Mouse (Mus musculus) cerebellum, adult 18-20 months (tissue): ENCODE results near the gene Krtap19-3.

Source experiments
- DNase-seq, 2 experiments: peaks; one replicate each; pipeline ENCODE4 v3.0.0; 2021

The Krtap19-3 gene

DNA sequence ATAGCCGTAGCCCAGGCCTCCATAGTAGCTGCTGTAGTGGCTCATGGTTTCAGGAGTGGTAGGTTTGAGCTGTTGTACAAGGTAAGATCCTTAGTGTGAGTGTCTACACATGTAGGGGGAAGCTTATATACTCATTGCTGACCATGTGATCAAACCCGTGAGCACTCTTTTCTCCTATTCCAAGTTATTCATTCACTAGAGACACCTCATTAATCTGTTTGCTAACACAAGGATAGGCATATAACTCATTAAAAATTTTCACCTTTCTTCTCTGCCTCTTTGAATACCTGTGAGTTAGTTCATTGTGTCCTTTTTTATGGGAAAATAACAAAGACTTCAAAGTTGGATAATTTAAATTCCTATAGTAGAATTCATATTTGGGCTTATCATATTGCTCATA lies at the start of gene Krtap19-3:
Krtap19-3 (minus strand) TSS at position 101 of the 400 bp plus-strand sequence.
- no peak for DNase-seq

DNA sequence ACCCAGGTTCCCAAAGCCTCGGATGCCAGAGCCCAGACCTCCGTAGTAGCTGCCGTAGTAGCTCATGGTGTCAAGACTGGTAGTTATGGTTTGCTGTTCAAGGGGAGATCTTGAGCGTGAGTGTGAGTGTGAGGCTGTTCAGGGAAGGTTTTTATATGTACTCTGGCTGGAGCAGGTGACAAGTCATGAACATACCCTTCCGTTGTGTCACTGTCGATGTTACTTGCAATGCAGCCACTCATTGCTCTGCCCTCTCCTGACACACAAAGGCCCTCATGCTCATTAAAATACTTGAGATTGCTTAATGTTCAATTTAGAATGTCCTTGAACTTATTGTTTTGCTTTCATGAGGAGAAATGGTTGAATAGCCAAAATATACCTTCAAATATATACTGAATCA lies 18.5 kb upstream of the Krtap19-3 start, which contains the start of gene Krtap19-5:
Krtap19-5 (minus strand) TSS at position 101 of the 400 bp plus-strand sequence.
- DNase-seq, result no peak

DNA sequence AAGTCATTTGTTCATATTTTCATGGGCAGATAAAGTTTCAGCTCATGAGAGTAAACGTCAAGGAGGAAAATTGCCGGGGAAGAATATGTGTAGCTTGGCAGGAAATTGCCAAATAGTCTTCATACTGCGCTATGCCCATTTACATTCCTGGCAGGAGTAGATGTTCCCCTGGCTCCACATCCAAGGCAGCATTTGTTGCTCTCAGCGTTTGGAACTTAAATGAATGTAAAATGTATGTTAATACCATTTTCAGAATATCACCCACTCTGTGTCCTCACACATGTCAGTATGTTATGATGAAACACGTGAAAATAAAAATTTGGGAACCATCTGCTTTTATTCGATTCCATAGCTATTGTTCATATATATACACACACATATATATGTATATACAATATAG lies 9.0 kb upstream of the Krtap19-3 start:
- no peak for DNase-seq

DNA sequence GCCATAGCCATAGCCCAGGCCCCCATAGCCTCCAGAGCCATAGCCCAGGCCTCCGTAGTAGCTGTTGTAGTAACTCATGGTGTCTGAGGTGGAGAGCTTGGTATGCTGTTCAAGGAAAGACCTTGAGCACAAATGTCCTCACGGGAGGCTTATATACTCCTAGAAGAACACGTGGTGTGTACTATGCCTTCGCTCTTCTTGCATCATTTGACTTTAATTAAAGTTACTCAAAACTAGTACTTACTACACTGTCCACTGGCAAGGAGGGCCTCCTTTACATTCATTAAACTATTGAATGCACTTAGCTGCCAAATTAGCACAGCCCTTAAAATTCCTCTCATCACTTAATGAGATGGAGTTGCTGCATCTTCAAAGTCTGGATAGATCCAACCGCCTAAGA lies 7.2 kb upstream of the Krtap19-3 start, which contains the start of gene Krtap19-4:
Krtap19-4 (minus strand) TSS at position 101 of the 400 bp plus-strand sequence.
- DNase-seq, result no peak

DNA sequence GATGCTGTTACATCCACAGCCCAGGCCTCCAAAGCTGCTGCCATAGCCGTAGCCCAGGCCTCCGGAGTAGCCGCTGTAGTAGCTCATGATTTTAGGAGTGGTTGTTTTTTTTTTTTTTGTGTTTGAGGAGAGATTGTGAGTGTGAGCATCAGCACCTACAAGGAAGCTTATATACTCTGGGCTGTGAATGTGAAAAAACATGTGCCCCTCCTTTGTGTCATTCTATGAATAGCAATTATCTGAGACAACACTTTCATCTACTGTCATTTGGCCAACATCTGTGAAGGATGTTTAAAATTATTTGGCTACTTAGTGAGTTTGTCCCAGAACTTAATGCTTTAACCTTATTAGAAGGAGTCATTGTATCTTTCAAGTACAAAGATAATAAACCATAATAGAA lies 3.7 kb downstream of the Krtap19-3 start, which contains the start of gene Krtap19-2:
Krtap19-2 (minus strand) TSS at position 101 of the 400 bp plus-strand sequence.
- no peak for DNase-seq

DNA sequence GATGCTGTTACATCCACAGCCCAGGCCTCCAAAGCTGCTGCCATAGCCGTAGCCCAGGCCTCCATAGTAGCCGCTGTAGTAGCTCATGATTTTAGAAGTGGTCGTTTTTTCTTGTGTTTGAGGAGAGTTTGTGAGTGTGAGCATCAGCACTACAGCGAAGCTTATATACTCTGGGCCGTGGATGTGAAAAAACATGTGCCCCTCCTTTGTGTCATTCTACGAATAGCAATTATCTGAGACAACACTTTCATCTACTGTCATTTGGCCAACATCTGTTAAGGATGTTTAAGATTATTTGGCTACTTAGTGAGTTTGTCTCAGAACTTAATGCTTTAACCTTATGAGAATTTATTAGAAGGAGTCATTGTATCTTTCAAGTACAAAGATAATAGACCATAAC lies 8.5 kb downstream of the Krtap19-3 start, which contains the start of gene Krtap19-1:
Krtap19-1 (minus strand) TSS at position 101 of the 400 bp plus-strand sequence.
- no peak for DNase-seq

DNA sequence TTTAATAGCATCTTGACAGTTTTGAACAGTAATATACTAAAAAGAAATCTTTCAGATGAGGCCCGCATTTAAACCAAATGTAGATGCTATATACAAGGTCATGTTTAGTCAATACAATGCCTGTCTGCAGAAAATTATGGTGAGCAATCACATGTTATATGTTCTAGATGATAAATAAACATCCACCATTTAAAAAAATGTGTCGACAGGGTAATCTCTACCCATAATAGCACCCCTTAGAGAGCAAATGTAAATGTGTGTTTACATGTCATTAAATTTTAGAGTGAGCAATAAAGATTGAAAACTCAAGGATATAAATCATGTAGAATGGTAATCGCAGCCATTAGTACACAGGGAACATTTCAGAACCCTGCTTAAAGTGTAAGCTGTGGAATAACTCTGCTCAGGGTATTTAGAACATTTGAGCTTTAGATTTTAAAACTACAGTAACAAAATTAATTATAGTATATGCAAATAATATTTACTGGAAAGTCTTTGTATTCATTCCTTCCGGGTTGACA lies 12.9 kb downstream of the Krtap19-3 start:
- DNase-seq, result no peak

DNA sequence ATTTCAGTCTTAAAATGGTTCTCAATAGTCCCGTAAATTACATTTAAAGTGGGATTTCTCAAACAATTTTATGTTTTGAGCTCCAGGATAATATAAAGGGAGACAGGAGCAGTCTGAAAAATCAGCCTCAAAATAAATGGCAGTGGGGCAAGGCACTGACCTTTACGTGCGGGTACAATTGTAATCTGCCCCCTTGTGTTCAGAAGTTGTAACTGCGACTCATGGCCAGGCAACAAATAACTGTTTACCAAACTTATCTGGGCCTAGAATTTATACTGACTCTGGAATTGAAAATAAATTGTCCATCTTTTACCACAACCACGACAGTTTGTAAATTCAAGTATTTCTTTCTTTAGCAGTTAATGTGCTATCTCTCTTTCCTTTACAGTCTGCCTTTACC lies 26.4 kb downstream of the Krtap19-3 start:
- DNase-seq, result peak; percentile 10 to 15

DNA sequence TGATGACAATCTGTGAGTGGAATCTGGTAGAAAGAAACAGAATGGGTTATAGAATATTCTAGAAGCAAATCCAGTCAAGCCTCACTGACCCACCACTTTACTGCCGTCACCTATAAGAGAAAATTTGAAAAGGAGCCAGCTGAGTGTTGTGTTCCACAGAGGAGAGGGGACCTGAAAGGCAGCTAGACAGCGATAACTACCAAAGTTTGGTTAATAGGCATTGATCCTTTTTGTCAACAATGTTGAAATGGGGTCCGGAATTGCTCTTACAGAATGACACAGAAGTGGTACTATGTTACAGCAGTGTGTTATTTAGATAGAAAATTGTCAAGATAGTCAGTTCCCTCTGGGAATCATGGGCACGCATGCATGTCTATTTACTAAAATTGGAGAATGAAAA lies 29.3 kb downstream of the Krtap19-3 start:
- no peak for DNase-seq

DNA sequence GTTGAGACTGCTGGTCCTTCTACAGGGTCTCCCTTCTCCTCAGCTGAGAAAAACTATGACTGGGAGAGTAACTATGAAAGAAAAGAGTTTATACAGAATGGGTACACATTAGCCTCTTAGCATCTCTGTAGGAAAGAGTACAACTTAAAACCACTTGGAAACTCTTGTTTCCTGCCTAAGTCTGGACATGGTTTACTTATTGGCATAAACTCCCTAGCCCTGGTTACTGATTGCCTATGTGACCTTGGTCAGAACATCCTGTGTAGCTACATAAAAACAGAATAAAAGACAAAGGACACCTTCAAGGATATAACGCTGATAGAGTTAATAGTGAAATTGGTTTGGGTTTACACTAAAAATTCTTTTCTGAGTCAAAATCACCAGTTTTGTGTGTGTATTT lies 30.5 kb downstream of the Krtap19-3 start:
- DNase-seq, result no peak
